Mouse (Mus musculus) layer of hippocampus, adult 6 months (tissue): ENCODE data around the gene Syngr1. TPM values are rescaled to one million over a fixed set of nuclear protein-coding genes. Genes with fewer than 3 reads are reported as not detected.

Experiments
- long read RNA-seq, 2 experiments: library from polyadenylated mRNA; unstranded; transcript quantifications; one replicate each; pipeline ENCODE4 v2.0.0; 2019 to 2020
- microRNA-seq: library from miRNA; unstranded; fragments of <30 nt; microRNA quantifications from one replicate; pipeline ENCODE4 v1.2.0, GENCODE M21; 2020
- polyA plus RNA-seq: library from polyadenylated mRNA; unstranded; fragments of <200 nt; fragmentation: Nextera tagmentation; gene quantifications from 2 replicates; pipeline ENCODE4 v1.2.3, GENCODE M21; 2021

The Syngr1 gene
- 117 and 139 TPM in 2 replicates for polyA plus RNA-seq
- long read RNA-seq, experiment 1, full-length matches to known transcripts = 44 of 128 reads
- long read RNA-seq, experiment 1, partial matches to known transcripts = 1 of 128 reads
- long read RNA-seq, experiment 1, other reads (novel, unspliced or antisense) = 83 of 128 reads
- long read RNA-seq, experiment 2, full-length matches to known transcripts = 58 of 242 reads
- long read RNA-seq, experiment 2, partial matches to known transcripts = 2 of 242 reads
- long read RNA-seq, experiment 2, other reads (novel, unspliced or antisense) = 182 of 242 reads

GRCm38 (mm10) chr15:80091121-80091955 is at the start of gene Syngr1, which contains the start of gene Rpl3:
Syngr1 (plus strand) TSS chr15:80091334.
Rpl3 (minus strand) TSS chr15:80091868.

GRCm38 (mm10) chr15:80132993-80133586 is 42.0 kb downstream of the Syngr1 start, which contains the start of gene Tab1:
Tab1 (plus strand) TSS chr15:80133127.

Small RNA genes lying within 50 kb of the gene (microRNA-seq; reads per million reads assigned to microRNA genes)
- 109 reads per million, percentile 59 among the genes with 10 or more reads in this experiment for gene Snord43

Other genes with a start within 250 kb of the Syngr1 start
- 2.9 and 3.3 TPM in 2 replicates for gene Apobec3, start 199.7 kb upstream of the Syngr1 start, polyA plus RNA-seq
- 18.7 and 23.4 TPM in 2 replicates for gene Cbx7, start 120.2 kb upstream of the Syngr1 start, polyA plus RNA-seq
- gene Pdgfb, start 76.4 kb upstream of the Syngr1 start, polyA plus RNA-seq = 10.5 and 15.0 TPM in 2 replicates
- 1,999 and 2,174 TPM in 2 replicates for gene Rpl3, start 534 bp downstream of the Syngr1 start, polyA plus RNA-seq
- 15.9 and 16.0 TPM in 2 replicates for gene Tab1, start 41.8 kb downstream of the Syngr1 start, polyA plus RNA-seq
- 14.6 and 15.3 TPM in 2 replicates for gene Mgat3, start 82.4 kb downstream of the Syngr1 start, polyA plus RNA-seq
- 9.5 and 11.8 TPM in 2 replicates for gene Mief1, start 142.7 kb downstream of the Syngr1 start, polyA plus RNA-seq
- not detected in 2 replicates for gene AC140267.1, start 144.5 kb downstream of the Syngr1 start, polyA plus RNA-seq
- 53.2 and 64.6 TPM in 2 replicates for gene Atf4, start 163.8 kb downstream of the Syngr1 start, polyA plus RNA-seq
- gene Rps19bp1, start 173.0 kb downstream of the Syngr1 start, polyA plus RNA-seq = 69.1 and 101 TPM in 2 replicates
- 1.7 and 1.9 TPM in 2 replicates for gene Cacna1i, start 195.9 kb downstream of the Syngr1 start, polyA plus RNA-seq